ENCODE assay signal across 22 mouse cellular contexts in genomic region chr11:91096000-91096652, GRCm38 (mm10).
DNase-seq lines count a peak whose midpoint lies in the region; ATAC-seq and TF ChIP-seq lines count a peak whose summit lies in the region.
"Had no signal": no experiment of that assay in that cellular context is flagged by ENCODE, and none has a peak within 500 bp of the region (broad histone marks: within the 10 kb centered on the region; RNA-seq: fewer than 3 reads in every experiment).

No protein-coding gene starts in this region.

- TF ChIP-seq CTCF in brain, embryonic 14.5 days (IDR thresholded peaks at IDR 0.05; ENCODE audit: borderline replicate concordance, extremely low read depth, insufficient read depth, insufficient read length): no peak

- ATAC-seq in kidney, embryonic 16.5 days (ENCODE audit: low FRiP score, low TSS enrichment): peak; percentile 65
- no peak for ATAC-seq in monocyte, adult 5-6 weeks (replicated peaks; ENCODE audit: insufficient number of reproducible peaks, low FRiP score, low TSS enrichment, poor library complexity, severe bottlenecking)
- ATAC-seq: activated CD4-positive, CD25-positive, alpha-beta regulatory T cell, adult 4 months; forebrain, embryonic 15.5 days; Patski had no signal

- no peaks in the 10 kb centered on the region for H3K36me3 ChIP-seq in kidney, embryonic 16.5 days (ENCODE audit: insufficient read depth, low read length)
- H3K36me3 ChIP-seq in embryonic facial prominence, embryonic 10.5 days (replicated peaks): no peaks in the 10 kb centered on the region
- H3K36me3 ChIP-seq: embryonic facial prominence, embryonic 12.5 days; forebrain, embryonic 15.5 days; heart, embryonic 15.5 days; hindbrain, embryonic 13.5 days had no signal

- H3K9me3 ChIP-seq in kidney, embryonic 16.5 days (ENCODE audit: low read length): no peaks in the 10 kb centered on the region
- H3K9me3 ChIP-seq in embryonic facial prominence, embryonic 10.5 days: no peaks in the 10 kb centered on the region
- H3K9me3 ChIP-seq: embryonic facial prominence, embryonic 12.5 days; forebrain, embryonic 15.5 days; heart, embryonic 15.5 days; hindbrain, embryonic 13.5 days had no signal

- TF ChIP-seq POLR2A in brain, embryonic 14.5 days (IDR thresholded peaks at IDR 0.05; ENCODE audit: borderline replicate concordance, extremely low read depth, insufficient read depth, insufficient read length, poor library complexity, severe bottlenecking): no peak

- H3K9ac ChIP-seq in kidney, embryonic 16.5 days (replicated peaks; ENCODE audit: low read length): no peak overlapping the region
- H3K9ac ChIP-seq: embryonic facial prominence, embryonic 12.5 days; forebrain, embryonic 15.5 days; heart, embryonic 15.5 days; hindbrain, embryonic 13.5 days had no signal

- H3K4me1 ChIP-seq in kidney, embryonic 16.5 days (ENCODE audit: insufficient read depth, low read length): no peaks in the 10 kb centered on the region
- H3K4me1 ChIP-seq in embryonic facial prominence, embryonic 10.5 days: peaks cover 5% of the 10 kb centered on the region; the same call in 1 of the 2 replicates
- H3K4me1 ChIP-seq: embryonic facial prominence, embryonic 12.5 days; heart, embryonic 15.5 days had no signal

- no peak overlapping the region for H3K27ac ChIP-seq in kidney, embryonic 16.5 days (ENCODE audit: low read length)
- H3K27ac ChIP-seq in embryonic facial prominence, embryonic 10.5 days (replicated peaks): no peak overlapping the region
- H3K27ac ChIP-seq: embryonic facial prominence, embryonic 12.5 days; forebrain, embryonic 15.5 days; heart, embryonic 15.5 days; hindbrain, embryonic 13.5 days had no signal

- no peak for DNase-seq in kidney, postnatal 4 days
- peak; percentile 7 for DNase-seq in brain, embryonic 14.5 days (ENCODE audit: low read depth)
- peak; percentile 53 for DNase-seq in embryo, embryonic 10.5 days (ENCODE audit: low spot score)
- DNase-seq in embryonic facial prominence, embryonic 10.5 days (ENCODE audit: low spot score): peak; percentile 19
- no peak for DNase-seq in heart, adult 9 months (ENCODE audit: low spot score in 2 of 2)
- no peak for DNase-seq in right cerebral cortex, postnatal 14 days
- DNase-seq: adrenal gland, postnatal 25 days; cerebellum, adult 2 months; cerebellum, postnatal 10 days; gastrocnemius, postnatal 10 days; heart, adult 18-20 months; heart, postnatal 14 days had no signal

- H3K4me3 ChIP-seq in kidney, embryonic 16.5 days (ENCODE audit: low read length): no peak overlapping the region
- no peak overlapping the region for H3K4me3 ChIP-seq in embryonic facial prominence, embryonic 10.5 days
- H3K4me3 ChIP-seq: embryonic facial prominence, embryonic 12.5 days; forebrain, embryonic 15.5 days; heart, embryonic 15.5 days; hindbrain, embryonic 13.5 days had no signal

- no peak overlapping the region for H3K4me2 ChIP-seq in kidney, embryonic 16.5 days (replicated peaks; ENCODE audit: low read depth, low read length)
- H3K4me2 ChIP-seq: embryonic facial prominence, embryonic 12.5 days; forebrain, embryonic 15.5 days; heart, embryonic 11.5 days; heart, embryonic 15.5 days; hindbrain, embryonic 13.5 days had no signal

- no peaks in the 10 kb centered on the region for H3K27me3 ChIP-seq in kidney, embryonic 16.5 days (ENCODE audit: insufficient read depth, low read length)
- H3K27me3 ChIP-seq in embryonic facial prominence, embryonic 10.5 days (replicated peaks; ENCODE audit: low read depth, poor library complexity, severe bottlenecking): no peaks in the 10 kb centered on the region
- H3K27me3 ChIP-seq: CH12.LX; embryonic facial prominence, embryonic 12.5 days; heart, embryonic 15.5 days; hindbrain, embryonic 13.5 days; Patski had no signal

- WGBS in kidney, embryonic 16.5 days: 14% methylated on average over 12 of the region's 12 CpGs
- WGBS in embryonic facial prominence, embryonic 10.5 days: 60% methylated on average over 12 of the region's 12 CpGs

Comparison
In these comparisons a context has a peak if more than half of its experiments do, and no peak if none do; other contexts are left out.
1. DNase-seq: peak in brain, embryonic 14.5 days (single experiment), embryo, embryonic 10.5 days (single experiment) and embryonic facial prominence, embryonic 10.5 days (single experiment); none in kidney, postnatal 4 days (0 of 2), heart, adult 9 months (0 of 2) and right cerebral cortex, postnatal 14 days (single experiment).